8 mouse cellular contexts compared by ENCODE assay signal in genomic region chr1:136017907-136018313, GRCm38 (mm10). TPM values are rescaled to one million over a fixed set of nuclear protein-coding genes. Genes with fewer than 3 reads are reported as not detected.
DNase-seq lines count a peak whose midpoint lies in the region; ATAC-seq lines count a peak whose summit lies in the region.

No protein-coding gene starts in this region.

- H3K4me2 ChIP-seq in hindbrain, embryonic 15.5 days = peak overlapping the region; percentile 80

- peak; percentile 100 for ATAC-seq in hindbrain, embryonic 15.5 days (ENCODE audit: low FRiP score, low read depth)

- H3K9me3 ChIP-seq in hindbrain, embryonic 15.5 days = no peaks in the 10 kb centered on the region

- WGBS in hindbrain, embryonic 15.5 days = under 1% methylated on average over 22 of the region's 22 CpGs

- peak overlapping the region; percentile 81 for H3K9ac ChIP-seq in hindbrain, embryonic 15.5 days

- no peaks in the 10 kb centered on the region for H3K27me3 ChIP-seq in hindbrain, embryonic 15.5 days

- H3K36me3 ChIP-seq in hindbrain, embryonic 15.5 days = peaks cover 20% of the 10 kb centered on the region

- DNase-seq in T-cell, adult 2 months (ENCODE audit: low spot score) = peak; percentile 79
- DNase-seq in cerebellum, postnatal 36 days = peak; percentile 89 to 93
- DNase-seq in frontal cortex, postnatal 36 days (ENCODE audit: low spot score in 2 of 2) = peak; percentile 88 to 95
- peak; percentile 94 for DNase-seq in left cerebral cortex, adult 11 months (ENCODE audit: low spot score)
- DNase-seq in lung, postnatal 4 days = peak; percentile 92 to 93
- DNase-seq in retina, postnatal 7 days (ENCODE audit: low read depth, low spot score) = peak; percentile 90
- DNase-seq in urinary bladder, adult 2 months (ENCODE audit: low spot score) = peak; percentile 70

- peak overlapping the region; percentile 78 for H3K4me3 ChIP-seq in hindbrain, embryonic 15.5 days

- H3K27ac ChIP-seq in hindbrain, embryonic 15.5 days (replicated peaks) = peak overlapping the region; percentile 83

- H3K4me1 ChIP-seq in hindbrain, embryonic 15.5 days (replicated peaks) = peaks cover 20% of the 10 kb centered on the region

RNA-seq across cellular contexts. Expression of gene Tmem9, which starts 10.0 kb away (rescaled TPM):
- 178 and 179 TPM in 2 replicates for polyA plus RNA-seq in hindbrain, embryonic 15.5 days (2015; fragmentation: Nextera tagmentation; extraction: Ambion mirVana)
- 52.4 and 55.4 TPM in 2 replicates for polyA plus RNA-seq in urinary bladder, adult 2 months (2012; rRNA removed)

RNA-seq across cellular contexts. Expression of gene Igfn1, which starts 11.8 kb away (rescaled TPM):
- 0.05 TPM in 1 of 2 replicates, not detected in the other for polyA plus RNA-seq in hindbrain, embryonic 15.5 days (2015; fragmentation: Nextera tagmentation; extraction: Ambion mirVana)
- polyA plus RNA-seq in urinary bladder, adult 2 months (2012; rRNA removed) = not detected in 2 replicates

RNA-seq across cellular contexts. Expression of gene Ascl5, which starts 32.7 kb away (rescaled TPM):
- polyA plus RNA-seq in hindbrain, embryonic 15.5 days (2015; fragmentation: Nextera tagmentation; extraction: Ambion mirVana) = 0.39 TPM in 1 of 2 replicates, not detected in the other
- polyA plus RNA-seq in urinary bladder, adult 2 months (2012; rRNA removed) = not detected in 2 replicates

RNA-seq across cellular contexts. Expression of gene Cacna1s, which starts 34.6 kb away (rescaled TPM):
- 0.32 TPM in 1 of 2 replicates, not detected in the other for polyA plus RNA-seq in hindbrain, embryonic 15.5 days (2015; fragmentation: Nextera tagmentation; extraction: Ambion mirVana)
- polyA plus RNA-seq in urinary bladder, adult 2 months (2012; rRNA removed) = 0.08 and 0.27 TPM in 2 replicates

Comparison
In these comparisons a context has a peak if more than half of its experiments do, and no peak if none do; other contexts are left out.
1. Peak in every context shown above with its lines: DNase-seq, ATAC-seq, H3K4me3 ChIP-seq and H3K27ac ChIP-seq.